ENCODE assay signal across 9 mouse cellular contexts in genomic region chr1:170997756-170998655, GRCm38 (mm10). TPM values are rescaled to one million over a fixed set of nuclear protein-coding genes. Genes with fewer than 3 reads are reported as not detected.
A peak's percentile ranks its signal among the peaks of the same experiment; 100 is the strongest.
DNase-seq lines count a peak whose midpoint lies in the region; ATAC-seq and TF ChIP-seq lines count a peak whose summit lies in the region.
"Had no signal": no experiment of that assay in that cellular context is flagged by ENCODE, and none has a peak within 500 bp of the region (broad histone marks: within the 10 kb centered on the region; RNA-seq: fewer than 3 reads in every experiment).

No protein-coding gene starts in this region.

- H3K9me3 ChIP-seq in hindbrain, embryonic 13.5 days, result no peaks in the 10 kb centered on the region

- no peak overlapping the region for H3K27ac ChIP-seq in hindbrain, embryonic 13.5 days
- H3K27ac ChIP-seq in small intestine, adult 2 months (ENCODE audit: insufficient read depth, low read depth, low read length), result peak overlapping the region; percentile 32

- H3K36me3 ChIP-seq in hindbrain, embryonic 13.5 days, result no peaks in the 10 kb centered on the region
- no peaks in the 10 kb centered on the region for H3K36me3 ChIP-seq in small intestine, adult 2 months (ENCODE audit: control insufficient read depth, insufficient read depth, low read length)

- no peak for ATAC-seq in hindbrain, embryonic 13.5 days (ENCODE audit: low FRiP score)
- ATAC-seq in megakaryocyte, adult 5-6 weeks (ENCODE audit: poor library complexity, severe bottlenecking), result peak; percentile 93
- ATAC-seq: Patski had no signal

- 71% methylated on average over 21 of the region's 21 CpGs for WGBS in hindbrain, embryonic 13.5 days
- WGBS in small intestine, adult 2 months, result 45% methylated on average over 21 of the region's 21 CpGs

- intact Hi-C loops in left cerebral cortex, postnatal 10 days (cut with DNase I), result no loop called here

- no peak for TF ChIP-seq CTCF in small intestine, adult 2 months (IDR thresholded peaks at IDR 0.05; ENCODE audit: extremely low read depth, insufficient read length, insufficient replicate concordance, low read depth, low read length)

- H3K27me3 ChIP-seq in hindbrain, embryonic 13.5 days, result no peaks in the 10 kb centered on the region; the same call in 1 of the 2 replicates
- H3K27me3 ChIP-seq in small intestine, adult 2 months (ENCODE audit: control insufficient read depth, insufficient read depth, low read length), result no peaks in the 10 kb centered on the region
- H3K27me3 ChIP-seq: Patski had no signal

- H3K4me3 ChIP-seq in hindbrain, embryonic 13.5 days, result no peak overlapping the region
- H3K4me3 ChIP-seq in small intestine, adult 2 months (ENCODE audit: low read depth, low read length), result peak overlapping the region; percentile 48

- H3K9ac ChIP-seq in hindbrain, embryonic 13.5 days, result 0 out of 2 replicates have a peak overlapping the region, but pooled peaks have one; percentile 14

- H3K4me2 ChIP-seq in hindbrain, embryonic 13.5 days, result peak overlapping the region; percentile 27; the same call in 1 of the 2 replicates

- peak; percentile 64 to 65 for DNase-seq in cerebellum, postnatal 10 days
- DNase-seq in cerebellum, adult 8-10 months, result no peak
- peak; percentile 9 for DNase-seq in adipocyte (ENCODE audit: low spot score)
- DNase-seq in frontal cortex, postnatal 10 days (ENCODE audit: low spot score in 2 of 2), result peak; percentile 61 to 66
- DNase-seq in left cerebral cortex, postnatal 10 days (ENCODE audit: extremely low spot score in 1 of 2, low spot score in 2 of 2), result peak; percentile 69 to 76

- TF ChIP-seq POLR2A in small intestine, adult 2 months (IDR thresholded peaks at IDR 0.05; ENCODE audit: low read depth, low read length), result no peak

- no peaks in the 10 kb centered on the region for H3K4me1 ChIP-seq in hindbrain, embryonic 13.5 days (replicated peaks)
- H3K4me1 ChIP-seq in small intestine, adult 2 months (ENCODE audit: control insufficient read depth, insufficient read depth, insufficient read length, low read length), result no peaks in the 10 kb centered on the region

RNA-seq across cellular contexts. Expression of gene Fcgr4, which starts 20.7 kb away (rescaled TPM):
- polyA plus RNA-seq in hindbrain, embryonic 13.5 days (2015; fragmentation: Nextera tagmentation; extraction: Ambion mirVana), result 0.31 TPM in 2 replicates
- not detected for total RNA-seq in left cerebral cortex, postnatal 10 days (2021)
- total RNA-seq in megakaryocyte, adult 5-6 weeks (2015), result 34.6 and 34.8 TPM in 2 replicates
- 30.0 and 47.4 TPM in 2 replicates for total RNA-seq in megakaryocyte, adult 5-6 weeks (2017)
- 2.5 and 2.8 TPM in 2 replicates for polyA plus RNA-seq in small intestine, adult 2 months (2012; rRNA removed)

RNA-seq across cellular contexts. Expression of gene Fcgr2b, which starts 21.7 kb away (rescaled TPM):
- 0.32 and 0.61 TPM in 2 replicates for polyA plus RNA-seq in hindbrain, embryonic 13.5 days (2015; fragmentation: Nextera tagmentation; extraction: Ambion mirVana)
- total RNA-seq in left cerebral cortex, postnatal 10 days (2021), result 1 to 10 TPM; 3.8 to 5.4 TPM
- total RNA-seq in megakaryocyte, adult 5-6 weeks (2015), result 226 and 271 TPM in 2 replicates
- total RNA-seq in megakaryocyte, adult 5-6 weeks (2017), result 174 and 196 TPM in 2 replicates
- 3.6 and 4.3 TPM in 2 replicates for polyA plus RNA-seq in small intestine, adult 2 months (2012; rRNA removed)

Comparison
In these comparisons a context has a peak if more than half of its experiments do, and no peak if none do; other contexts are left out.
1. RNA of gene Fcgr4, which starts 20.7 kb away (total RNA-seq): 30.0 to 47.4 TPM in megakaryocyte, adult 5-6 weeks; not detected in left cerebral cortex, postnatal 10 days; every median in the first group is over 10 times any median in the second.
2. RNA of gene Fcgr2b, which starts 21.7 kb away (total RNA-seq): 174 to 271 TPM in megakaryocyte, adult 5-6 weeks; 3.8 to 5.4 TPM in left cerebral cortex, postnatal 10 days; every median in the first group is over 10 times any median in the second.